Mouse (Mus musculus) B cell, adult 2 months (primary cell): ENCODE data around the gene Rara.
A peak's percentile ranks its signal among the peaks of the same experiment; 100 is the strongest.

Experiments used
- DNase-seq, 2 experiments: peaks; one replicate each; pipeline ENCODE4 v3.0.0; 2022

The Rara gene

DNA sequence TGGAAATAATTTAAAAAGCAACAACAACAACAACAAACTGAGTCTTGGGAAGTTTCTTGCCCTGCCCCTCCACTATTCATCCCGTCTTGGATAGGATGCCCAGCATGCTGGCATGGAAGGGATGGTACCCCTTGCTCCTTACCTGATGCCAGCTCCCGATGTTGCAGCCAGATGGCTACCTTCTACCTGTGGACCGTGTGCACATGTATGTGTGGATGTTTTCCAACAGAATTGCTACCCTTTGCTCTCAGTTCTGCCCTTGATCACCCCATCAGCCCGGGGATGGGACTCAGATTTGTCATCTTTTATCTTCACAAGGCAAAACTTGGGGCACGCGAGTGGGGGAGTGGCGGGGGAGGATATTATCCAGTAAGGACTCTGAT lies 11.1 kb downstream of the Rara start:
- DNase-seq: no peak

- DNase-seq: peak; percentile 81 to 83
Measured at GRCm38 (mm10) chr11:98939084-98939952, 11.7 kb downstream of the Rara start.

GRCm38 (mm10) chr11:98939953-98940641 lies 12.5 kb downstream of the Rara start:
- DNase-seq: peak in 1 of 2 experiments; percentile 36

- peak in 1 of 2 experiments; percentile 16 for DNase-seq
Measured at GRCm38 (mm10) chr11:98940776-98941175, 13.2 kb downstream of the Rara start.

DNA sequence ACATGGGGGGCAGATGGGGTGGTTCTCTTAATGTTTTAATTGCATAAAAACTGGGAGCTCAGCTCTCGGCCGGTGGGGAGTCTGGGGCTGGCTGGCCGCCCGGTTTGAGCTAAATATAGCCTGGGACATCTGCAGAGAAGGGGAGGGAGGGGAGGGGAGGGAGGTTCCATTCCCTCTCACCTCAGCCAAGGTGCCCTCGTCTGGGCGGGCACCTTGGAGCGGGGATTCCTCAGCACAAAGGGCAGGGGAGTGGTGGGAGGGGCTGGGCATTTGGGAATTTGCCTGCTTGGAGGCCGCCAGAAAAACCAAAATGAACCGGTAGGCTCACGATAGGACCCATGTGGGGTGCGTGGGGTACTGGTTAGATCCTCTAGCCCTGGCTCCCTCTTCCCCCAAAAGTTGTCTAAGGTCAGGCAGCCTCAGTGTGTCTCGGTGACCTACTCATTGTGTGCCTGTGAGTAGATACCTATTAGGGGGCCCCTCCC lies 13.8 kb downstream of the Rara start:
- peak in 1 of 2 experiments; percentile 40 for DNase-seq

GRCm38 (mm10) chr11:98941826-98942550 lies 14.4 kb downstream of the Rara start:
- DNase-seq: peak; percentile 96

- DNase-seq: no peak
Measured at GRCm38 (mm10) chr11:98942555-98942922, 14.9 kb downstream of the Rara start.

- DNase-seq: peak in 1 of 2 experiments; percentile 90
Measured at GRCm38 (mm10) chr11:98942923-98943641, 15.5 kb downstream of the Rara start.

DNA sequence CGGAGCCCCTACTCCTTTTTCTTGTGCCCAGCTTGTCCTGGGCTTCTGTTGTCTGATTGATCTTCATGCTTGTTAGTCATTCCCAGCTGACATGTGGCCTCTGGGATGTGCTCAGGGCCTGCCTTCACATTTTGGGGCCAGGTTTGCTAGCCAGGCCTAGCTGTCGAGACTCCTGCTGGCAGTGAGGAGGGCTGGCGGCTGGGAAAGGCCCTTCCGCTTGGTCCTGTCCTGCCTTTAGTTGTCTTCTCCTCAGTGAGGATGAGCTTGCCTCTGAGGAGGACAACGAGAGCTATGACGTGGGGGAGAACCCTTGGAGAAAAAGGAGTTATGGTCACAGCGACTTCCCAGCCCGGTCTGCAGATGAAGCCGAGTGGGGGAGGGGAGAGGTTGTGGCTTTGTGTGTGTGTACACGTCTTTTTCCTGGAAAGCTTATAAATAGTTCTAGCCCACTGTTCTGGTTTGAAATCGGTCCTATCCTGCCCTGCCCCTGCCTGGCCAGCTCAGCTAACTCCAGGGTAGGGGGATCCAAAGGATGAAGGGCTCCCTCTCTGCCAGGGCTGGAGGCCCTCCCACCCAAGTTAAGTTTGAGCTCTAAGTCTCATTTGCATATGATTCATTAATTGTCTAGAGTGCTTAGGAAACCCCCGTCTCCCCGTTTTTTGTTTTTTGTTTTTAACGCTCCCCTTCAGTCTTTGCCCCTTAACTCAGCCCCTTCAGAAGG lies 16.3 kb downstream of the Rara start:
- peak; percentile 84 to 86 for DNase-seq

DNA sequence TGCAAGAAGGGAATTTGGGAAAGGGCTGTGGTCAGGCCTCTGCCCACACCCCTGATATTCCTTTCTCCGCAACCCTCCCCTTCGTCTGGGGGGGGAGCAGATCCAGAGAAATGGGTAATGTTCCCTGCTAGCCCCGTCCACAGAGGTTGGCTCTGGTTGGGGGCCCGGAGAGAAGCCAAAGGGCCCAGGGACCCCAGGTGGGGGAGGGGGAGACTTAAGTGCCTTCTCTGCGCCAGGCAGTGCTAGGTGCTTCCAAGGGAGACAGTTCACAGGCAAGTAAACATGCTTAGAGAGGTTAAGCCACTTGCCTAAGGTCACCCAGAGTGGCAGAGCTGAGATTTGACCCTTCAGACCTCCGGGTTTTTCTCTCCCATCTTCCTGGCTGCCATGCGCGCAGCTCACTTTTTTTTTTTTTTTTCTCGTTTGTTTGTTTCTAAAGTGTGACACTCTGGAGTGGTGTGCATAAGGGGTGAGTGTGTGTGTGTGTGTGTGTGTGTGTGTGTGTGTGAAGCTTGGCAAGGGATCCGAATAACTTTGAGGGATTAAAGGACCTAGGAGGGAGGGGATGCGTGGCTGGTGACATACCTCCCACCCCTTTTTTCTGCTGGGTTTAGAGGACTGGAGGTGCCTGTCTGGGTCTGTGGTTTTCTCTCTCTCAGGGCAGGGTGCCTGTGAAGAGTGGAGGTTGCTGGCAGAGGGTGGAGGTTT lies 17.4 kb downstream of the Rara start:
- DNase-seq: peak in 1 of 2 experiments; percentile 42

DNA sequence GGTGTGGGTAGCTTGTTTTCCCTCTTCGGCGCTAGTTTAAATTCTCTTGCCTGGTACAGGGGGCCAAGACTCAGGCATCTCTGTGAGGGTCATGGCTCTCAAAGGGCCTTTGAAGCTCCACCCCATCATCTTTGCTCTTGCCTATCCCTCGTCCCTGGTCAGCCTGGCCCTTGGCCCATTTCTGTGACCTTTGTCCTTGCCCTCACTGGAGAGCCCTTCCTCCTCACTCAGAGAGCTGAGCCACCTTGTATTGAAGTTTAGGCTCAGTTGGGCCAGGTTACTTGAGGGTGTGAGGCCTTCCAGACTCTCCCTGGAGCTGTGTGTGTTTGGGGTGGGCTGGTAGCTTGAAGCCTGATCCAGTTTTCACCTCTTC lies 18.0 kb downstream of the Rara start:
- DNase-seq: no peak

GRCm38 (mm10) chr11:98947969-98948569 lies 20.5 kb downstream of the Rara start:
- peak; percentile 51 to 57 for DNase-seq

DNA sequence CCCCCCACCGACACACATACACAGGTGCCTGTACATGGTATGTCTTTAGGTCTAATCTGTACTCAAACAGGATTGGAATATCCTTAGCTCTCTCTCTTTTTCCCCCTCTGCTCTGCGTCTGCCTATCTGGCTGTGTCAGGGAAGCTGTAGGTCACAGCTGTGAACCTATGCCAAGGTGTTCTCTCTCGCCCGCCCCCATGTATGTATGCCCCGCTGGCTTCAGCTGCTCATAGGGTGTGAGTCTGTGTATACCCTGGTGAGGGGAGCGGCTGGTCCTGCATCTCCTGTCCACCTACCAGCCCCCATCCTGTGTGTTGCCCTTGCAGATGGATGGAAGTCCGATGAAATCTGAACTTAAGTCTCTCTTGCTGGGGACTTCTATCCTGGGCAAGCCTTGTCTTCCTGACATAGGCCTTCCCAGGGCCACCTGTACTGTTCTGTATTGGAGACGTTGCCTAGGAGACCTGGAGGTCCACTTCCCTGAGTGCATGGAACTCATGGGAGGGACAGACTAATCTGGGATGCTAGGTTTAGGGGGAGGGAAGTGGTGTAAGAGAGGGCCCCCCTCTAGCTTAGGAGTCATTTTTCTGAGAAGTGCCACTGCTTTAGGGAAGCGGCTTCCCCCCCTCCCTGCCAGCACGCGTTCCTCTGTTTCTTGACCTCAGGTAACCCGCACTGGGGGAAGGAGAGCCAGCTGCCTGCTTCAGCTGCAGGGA lies 21.8 kb downstream of the Rara start:
- peak; percentile 44 to 53 for DNase-seq

DNA sequence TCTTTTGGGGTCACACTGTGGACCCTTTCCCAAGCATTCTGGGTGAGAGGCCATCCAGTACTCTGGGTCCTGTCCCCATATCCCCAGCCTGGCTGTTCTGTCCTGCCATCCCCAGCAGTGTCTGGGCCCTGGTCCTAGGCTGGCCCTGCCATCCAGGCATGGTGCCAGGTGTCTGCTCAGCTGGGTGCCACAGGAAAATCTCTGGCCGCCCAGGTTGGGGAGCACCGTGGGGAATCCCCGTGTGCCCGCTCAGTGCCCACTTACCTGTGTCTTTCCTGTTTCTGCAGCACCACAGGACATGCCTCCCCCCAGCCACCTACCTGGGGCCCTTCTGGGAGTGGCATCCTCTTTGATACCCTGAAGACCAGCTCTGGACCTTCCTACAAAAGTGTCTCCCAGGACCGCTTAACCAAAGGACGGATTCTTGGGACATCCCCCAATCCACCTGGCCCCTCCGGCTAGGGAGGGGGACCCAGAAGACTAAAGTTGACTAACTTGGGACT lies 22.4 kb downstream of the Rara start:
- DNase-seq: no peak

- DNase-seq: no peak
Measured at GRCm38 (mm10) chr11:98950484-98950883, 22.9 kb downstream of the Rara start.

DNA sequence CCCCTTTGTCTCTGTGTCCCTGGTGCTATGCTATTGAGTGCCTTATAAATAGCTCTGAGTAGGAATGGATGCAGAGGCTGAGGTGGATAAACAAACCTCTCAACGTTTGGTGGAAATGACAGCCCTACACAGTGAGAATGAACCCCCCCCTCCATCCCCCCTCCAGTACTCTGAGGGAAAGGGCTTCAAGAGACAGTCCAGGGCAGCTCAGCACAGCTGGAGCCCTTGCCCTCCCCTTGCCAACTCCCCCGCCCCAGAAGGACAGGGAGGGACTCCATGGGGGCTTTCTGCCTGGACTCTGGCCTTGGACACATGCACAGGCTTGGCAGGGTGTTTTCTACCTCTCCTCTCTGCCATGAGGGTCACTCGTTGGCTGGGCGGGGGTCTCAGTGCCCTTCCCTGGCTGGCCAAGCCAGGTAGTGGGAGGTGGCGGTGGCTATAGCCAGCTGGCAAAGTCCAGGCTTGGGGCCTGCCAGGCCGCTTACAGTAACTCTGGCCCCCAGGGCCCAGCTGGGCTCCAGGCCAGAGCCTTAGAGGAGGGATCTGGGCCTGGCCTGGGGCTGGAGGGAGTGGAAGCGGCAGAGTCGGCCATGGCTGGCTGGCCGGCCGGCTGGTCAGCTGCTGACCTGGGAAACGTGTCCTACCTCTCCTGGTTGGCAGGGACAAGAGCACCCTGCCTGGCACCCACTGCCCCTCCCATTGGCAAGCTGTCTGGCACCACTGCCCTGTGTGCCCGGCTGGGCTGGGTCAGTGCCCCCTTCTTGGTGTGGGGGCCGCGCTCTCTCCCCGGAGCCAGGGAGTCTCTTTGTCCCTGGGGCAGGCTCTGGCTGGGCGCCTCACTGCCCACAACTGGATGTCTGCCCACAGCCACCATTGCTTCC lies 23.6 kb downstream of the Rara start:
- no peak for DNase-seq

DNA sequence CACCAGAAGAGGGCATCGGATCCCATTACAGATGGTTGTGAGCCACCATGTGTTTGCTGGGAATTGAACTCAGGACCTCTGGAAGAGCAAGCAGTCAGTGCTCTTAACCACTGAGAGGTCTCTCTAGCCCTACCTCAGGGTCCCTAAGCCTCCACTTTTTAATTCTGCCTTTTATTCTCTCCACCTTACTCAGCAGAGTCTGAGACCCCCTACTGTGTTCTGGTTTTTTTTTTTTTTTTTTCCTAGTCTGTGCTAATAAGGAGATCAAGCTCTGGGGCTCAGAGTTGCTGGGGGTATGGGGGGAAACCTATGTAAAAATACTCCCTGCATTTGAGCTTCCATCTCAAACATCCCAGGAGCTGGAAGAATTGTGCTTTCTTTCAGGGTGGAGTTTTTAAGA lies 24.5 kb downstream of the Rara start:
- no peak for DNase-seq

- DNase-seq: peak; percentile 30 to 41
Measured at GRCm38 (mm10) chr11:98952736-98953135, 25.1 kb downstream of the Rara start.

DNA sequence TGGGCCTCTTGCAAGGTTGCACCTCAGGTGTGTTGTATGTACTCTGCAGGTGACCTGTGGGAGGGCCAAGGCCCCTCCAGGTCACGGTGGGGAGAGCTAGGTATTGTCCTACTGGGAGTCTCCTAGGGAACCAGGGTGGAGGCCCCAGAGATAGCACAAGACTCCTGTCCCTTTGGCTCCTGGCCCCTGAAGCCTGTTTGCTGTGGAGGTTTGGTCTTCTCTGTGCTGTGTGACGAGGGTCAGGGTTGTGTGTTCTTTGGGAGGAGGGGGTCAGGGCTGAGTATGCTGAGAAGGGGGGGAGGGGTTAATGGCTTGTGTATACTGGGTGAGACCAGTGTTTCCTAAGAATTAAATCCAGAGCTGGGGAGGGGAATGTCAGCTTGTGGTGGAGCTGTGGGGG lies 25.7 kb downstream of the Rara start:
- no peak for DNase-seq
